Mouse (Mus musculus) CH12.LX (cell line): Measurements from ENCODE around the gene Dctn1. TPM values are rescaled to one million over a fixed set of nuclear protein-coding genes. Genes with fewer than 3 reads are reported as not detected.

ENCODE experiments used
- DNase-seq: peaks from one replicate; pipeline ENCODE4 v3.0.0-alpha.2; 2013; ENCODE audit errors: extremely low read depth
- H3K27ac ChIP-seq: 2 replicates; pipeline ENCODE4 v1.5.1; 2012; ENCODE audit warnings: low read depth, mild to moderate bottlenecking, control low read depth, moderate library complexity; ENCODE audit not compliant: insufficient read depth
- H3K27me3 ChIP-seq: replicated peaks from 2 replicates; pipeline ENCODE3; 2012; ENCODE audit warnings: inconsistent platforms
- H3K36me3 ChIP-seq, 2 experiments: replicated peaks in 1 of 2; 2 replicates each; pipeline versions ENCODE3 to v1.6.1; 2012; ENCODE audit warnings: inconsistent platforms in 1 of 2, low read length in 1 of 2, mild to moderate bottlenecking in 1 of 2, mixed read lengths in 1 of 2, moderate library complexity in 1 of 2; ENCODE audit not compliant: control insufficient read depth in 1 of 2, insufficient read depth in 1 of 2
- H3K4me1 ChIP-seq, 2 experiments: 2 replicates each; pipeline ENCODE4 v1.6.1; 2012; ENCODE audit warnings: inconsistent platforms in 1 of 2, moderate library complexity in 1 of 2; ENCODE audit not compliant: insufficient read depth in 2 of 2, control insufficient read depth in 1 of 2
- H3K4me2 ChIP-seq: 2 replicates; pipeline ENCODE4 v1.6.1; 2012; ENCODE audit warnings: low read depth, mild to moderate bottlenecking, control low read depth; ENCODE audit not compliant: poor library complexity, insufficient read depth, severe bottlenecking
- H3K4me3 ChIP-seq, 3 experiments: fragments of 150-350 bp in 1 of 3; sonication (generic) in 1 of 3; replicated peaks in 1 of 3; 2 replicates each; pipeline versions ENCODE3 to v1.5.1; 2011 to 2012; ENCODE audit warnings: low read depth in 2 of 3, low read length in 2 of 3, mild to moderate bottlenecking in 2 of 3, moderate library complexity in 2 of 3, control low read depth in 1 of 3, improper control_type of control experiment in 1 of 3, inconsistent platforms in 1 of 3, mixed read lengths in 1 of 3; ENCODE audit not compliant: poor library complexity in 1 of 3
- H3K79me2 ChIP-seq: replicated peaks from 2 replicates; pipeline ENCODE4 v1.6.1; 2012; ENCODE audit warnings: mild to moderate bottlenecking, moderate library complexity; ENCODE audit not compliant: control insufficient read depth, poor library complexity, insufficient read depth, severe bottlenecking; ENCODE audit errors: extremely low read depth
- H3K9ac ChIP-seq: 2 replicates; pipeline ENCODE4 v1.6.1; 2012; ENCODE audit warnings: low read depth, mild to moderate bottlenecking, control low read depth, moderate library complexity; ENCODE audit not compliant: insufficient read depth
- H3K9me3 ChIP-seq: replicated peaks from 2 replicates; pipeline ENCODE3; 2012; ENCODE audit warnings: low read length, inconsistent platforms, mixed read lengths
- BHLHE40 ChIP-seq: IDR thresholded peaks from 2 replicates; pipeline ENCODE4 v1.6.1; 2011; ENCODE audit warnings: mild to moderate bottlenecking, low read depth, low read length, improper control_type of control experiment
- CHD1 ChIP-seq: IDR thresholded peaks from 2 replicates; pipeline ENCODE4 v1.6.1; 2012; ENCODE audit warnings: low read depth, low read length, improper control_type of control experiment, inconsistent platforms
- CHD2 ChIP-seq: IDR thresholded peaks from 2 replicates; pipeline ENCODE4 v1.6.1; 2011; ENCODE audit warnings: low read length, improper control_type of control experiment
- CTCF ChIP-seq, 2 experiments: IDR thresholded peaks in 1 of 2; conservative IDR thresholded peaks in 1 of 2; 2 replicates each; pipeline ENCODE4 v1.5.1; 2011 to 2012; ENCODE audit warnings: low read depth in 2 of 2, low read length in 2 of 2, improper control_type of control experiment in 1 of 2, inconsistent platforms in 1 of 2, mild to moderate bottlenecking in 1 of 2, moderate library complexity in 1 of 2
- E2F4 ChIP-seq: IDR thresholded peaks from 2 replicates; pipeline ENCODE4 v1.6.1; 2011; ENCODE audit warnings: low read depth, low read length, improper control_type of control experiment; ENCODE audit not compliant: insufficient replicate concordance
- ELF1 ChIP-seq: IDR thresholded peaks from 2 replicates; pipeline ENCODE4 v1.6.1; 2014; ENCODE audit warnings: low read depth, mild to moderate bottlenecking, inconsistent platforms, low read length, improper control_type of control experiment
- EP300 ChIP-seq: IDR thresholded peaks from 2 replicates; pipeline ENCODE4 v1.6.1; 2011; ENCODE audit warnings: low read length, improper control_type of control experiment
- HCFC1 ChIP-seq: IDR thresholded peaks from 2 replicates; pipeline ENCODE4 v1.6.1; 2012; ENCODE audit warnings: low read depth, mild to moderate bottlenecking, inconsistent platforms, low read length, improper control_type of control experiment
- IRF4 ChIP-seq: IDR thresholded peaks from 2 replicates; pipeline ENCODE4 v1.6.1; 2014; ENCODE audit warnings: low read depth, mild to moderate bottlenecking, inconsistent platforms, low read length, improper control_type of control experiment
- JUN ChIP-seq: IDR thresholded peaks from 2 replicates; pipeline ENCODE4 v1.6.1; 2011; ENCODE audit warnings: low read depth, mild to moderate bottlenecking, low read length, improper control_type of control experiment, moderate library complexity; ENCODE audit not compliant: insufficient read depth
- MAX ChIP-seq: IDR thresholded peaks from 2 replicates; pipeline ENCODE4 v1.6.1; 2011; ENCODE audit warnings: low read length, improper control_type of control experiment
- MAZ ChIP-seq: IDR thresholded peaks from 2 replicates; pipeline ENCODE4 v1.6.1; 2012; ENCODE audit warnings: low read depth, mild to moderate bottlenecking, inconsistent platforms, low read length, improper control_type of control experiment, moderate library complexity
- MXI1 ChIP-seq: IDR thresholded peaks from 2 replicates; pipeline ENCODE4 v1.6.1; 2011; ENCODE audit warnings: mild to moderate bottlenecking, low read depth, low read length, improper control_type of control experiment
- MYC ChIP-seq: IDR thresholded peaks from 2 replicates; pipeline ENCODE4 v1.6.1; 2011; ENCODE audit warnings: low read depth, mild to moderate bottlenecking, improper control_type of control experiment, low read length
- NELFE ChIP-seq: IDR thresholded peaks from 2 replicates; pipeline ENCODE4 v1.6.1; 2011; ENCODE audit warnings: low read depth, low read length, improper control_type of control experiment
- NRF1 ChIP-seq: IDR thresholded peaks from 2 replicates; pipeline ENCODE4 v1.6.1; 2014; ENCODE audit warnings: low read depth, mild to moderate bottlenecking, inconsistent platforms, low read length, improper control_type of control experiment, moderate library complexity
- POLR2A ChIP-seq: IDR thresholded peaks from 2 replicates; pipeline ENCODE4 v1.6.1; 2011; ENCODE audit warnings: low read depth, mild to moderate bottlenecking, improper control_type of control experiment, low read length
- RCOR1 ChIP-seq: conservative IDR thresholded peaks from 2 replicates; pipeline ENCODE4 v1.6.1; 2012; ENCODE audit warnings: low read depth, mild to moderate bottlenecking, inconsistent platforms, low read length, improper control_type of control experiment
- SIN3A ChIP-seq: IDR thresholded peaks from 2 replicates; pipeline ENCODE4 v1.6.1; 2012; ENCODE audit warnings: low read length, improper control_type of control experiment, inconsistent platforms
- SMC3 ChIP-seq: IDR thresholded peaks from 2 replicates; pipeline ENCODE4 v1.6.1; 2011; ENCODE audit warnings: low read depth, low read length, improper control_type of control experiment
- TBP ChIP-seq: conservative IDR thresholded peaks from 2 replicates; pipeline ENCODE4 v1.6.1; 2011; ENCODE audit warnings: low read depth, low read length, improper control_type of control experiment
- TCF12 ChIP-seq: IDR thresholded peaks from 2 replicates; pipeline ENCODE4 v1.6.1; 2014; ENCODE audit warnings: low read depth, mild to moderate bottlenecking, inconsistent platforms, low read length, improper control_type of control experiment
- USF2 ChIP-seq: conservative IDR thresholded peaks from 2 replicates; pipeline ENCODE4 v1.6.1; 2011; ENCODE audit warnings: low read depth, low read length, improper control_type of control experiment
- dilution Hi-C: fragments of 300-500 bp; cut with MboI; formaldehyde crosslinking; loops from 2 replicates; pipeline ENCODE4 v1.14.3; 2020; ENCODE audit warnings: low sequenced_read_pairs; ENCODE audit not compliant: extremely low pct_unique_long_range_greater_than_20kb, extremely low pct_ligation_motif_present
- in situ Hi-C: fragments of 300-500 bp; cut with MboI; formaldehyde crosslinking; loops from 3 replicates; pipeline ENCODE4 v1.14.3; 2019; ENCODE audit warnings: low sequenced_read_pairs, low pct_ligation_motif_present, low pct_unique_long_range_greater_than_20kb, mixed read lengths
- polyA plus RNA-seq: library from polyadenylated mRNA; unstranded; fragments of >175 nt; gene quantifications from 2 replicates; pipeline ENCODE4 v1.2.1, GENCODE M21; 2012; ENCODE audit warnings: low read depth; ENCODE audit not compliant: insufficient read length
- total RNA-seq, 2 experiments: library from RNA; depleted of rRNA; stranded (reverse); fragments of 300-350 nt in 1 of 2; fragments of >200 nt in 1 of 2; gene quantifications; 2 replicates each; pipeline ENCODE4 v1.2.3; 2012 to 2014

The Dctn1 gene
- total RNA-seq (2012; rRNA removed) (17.8 and 19.8 TPM in 2 replicates), total RNA-seq (2014; rRNA removed) (12.2 and 12.8 TPM in 2 replicates), polyA plus RNA-seq (36.4 and 37.3 TPM in 2 replicates)

GRCm38 (mm10) chr6:83165607-83166242, at the start of gene Dctn1:
Dctn1 (plus strand) TSS chr6:83165920.
- dilution Hi-C loops: no loop called here
- TF ChIP-seq CTCF (conservative IDR thresholded peaks at IDR 0.05 in 1 of 2, IDR thresholded peaks at IDR 0.05 in 1 of 2; ENCODE audit: low read depth in 2 of 2, low read length in 2 of 2) (peak in 1 of 2 experiments; percentile 78; a peak in 2 of 4 replicates), MAZ (peak; percentile 58), IRF4 (peak; percentile 29; the same call in 1 of the 2 replicates), MYC (no peak), BHLHE40 (peak; percentile 41; the same call in 1 of the 2 replicates), NRF1 (peak; percentile 95), EP300 (no peak), TCF12 (peak; percentile 44), E2F4 (no peak), HCFC1 (peak; percentile 79), MAX (peak; percentile 100), TBP (0 out of 2 replicates have a peak, but pooled peaks have one; percentile 14), MXI1 (peak; percentile 71), SIN3A (peak; percentile 74; the same call in 1 of the 2 replicates), CHD2 (no peak), CHD1 (no peak), POLR2A (peak; percentile 65; the same call in 1 of the 2 replicates), SMC3 (peak; percentile 39), USF2 (no peak), NELFE (peak; percentile 58; the same call in 1 of the 2 replicates), ELF1 (peak; percentile 80), RCOR1 (0 out of 2 replicates have a peak, but pooled peaks have one; percentile 6), JUN (no peak)
- Histone ChIP-seq H3K4me1 (peaks cover under 1 to 22% of the 10 kb centered on the region in 2 experiments; a peak in 3 of 4 replicates), H3K27ac (no peak within 1 kb of the TSS), H3K4me2 (peak within 1 kb of the TSS; percentile 93), H3K9me3 (no peaks in the 10 kb centered on the region), H3K27me3 (peaks cover 5% of the 10 kb centered on the region), H3K79me2 (no peaks in the 10 kb centered on the region; the same call in none of the 2 replicates), H3K36me3 (peaks cover 0 to 7% of the 10 kb centered on the region in 2 experiments), H3K4me3 (peak within 1 kb of the TSS; percentile 75 to 91 (median 85)), H3K9ac (peak within 1 kb of the TSS; percentile 91)
- peak; percentile 92 for DNase-seq
- in situ Hi-C loops: loop anchor here (5.0 kb wide), 1 partner anchor 42 kb away; no protein-coding TSS in a partner anchor
